Mouse (Mus musculus) retina, postnatal 7 days (tissue): ENCODE measurements at regions not wholly inside any gene's neighbourhood (a gene's known extent, or its start where the extent isn't known, plus 50 kb on each side); places are given as distances from the start of the nearest gene placed in this dataset.

Experiments used
- DNase-seq: peaks from one replicate; pipeline ENCODE4 v3.0.0-alpha.2; 2012; ENCODE audit warnings: low read depth, low spot score

DNA sequence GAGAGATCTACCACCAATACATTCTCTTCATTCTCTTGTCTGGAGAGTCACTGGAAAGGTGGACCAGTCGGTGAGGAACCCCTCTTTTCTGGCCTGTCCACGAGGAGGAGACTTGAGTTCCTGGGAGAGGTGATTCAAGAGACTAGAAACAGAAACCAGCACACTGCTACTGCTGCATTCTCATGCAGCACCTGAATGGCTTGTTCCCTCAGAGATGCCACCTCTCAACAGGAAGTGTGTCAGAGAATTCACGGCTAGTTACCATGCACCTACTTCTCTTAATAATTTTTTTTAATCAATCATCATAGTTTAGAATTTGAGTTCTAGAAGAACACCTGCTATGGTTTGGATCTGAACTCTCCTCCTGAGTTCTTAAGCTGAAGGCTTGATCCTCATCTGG is 52.0 kb upstream of the Dynlrb2 start:
- DNase-seq: no peak

DNA sequence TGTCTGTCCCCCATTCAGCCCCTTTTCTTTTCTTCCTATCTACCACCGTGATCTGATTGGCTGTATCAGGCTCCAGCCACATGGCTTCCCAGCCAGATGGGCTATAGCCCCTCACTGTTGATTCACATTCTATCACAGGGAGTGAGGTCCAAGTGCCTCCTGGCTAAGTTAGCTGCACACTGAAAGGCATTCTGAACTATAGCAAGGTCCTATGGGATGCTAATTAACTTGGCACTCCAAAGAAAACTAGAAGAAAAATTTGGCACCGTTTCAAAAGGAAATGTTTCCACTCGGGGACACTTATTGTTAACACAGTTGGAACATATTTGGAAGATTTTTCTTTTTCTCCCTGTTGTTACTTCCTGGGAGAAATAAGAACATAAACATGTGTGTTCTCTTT is 53.4 kb upstream of the Dynlrb2 start:
- DNase-seq: no peak

DNA sequence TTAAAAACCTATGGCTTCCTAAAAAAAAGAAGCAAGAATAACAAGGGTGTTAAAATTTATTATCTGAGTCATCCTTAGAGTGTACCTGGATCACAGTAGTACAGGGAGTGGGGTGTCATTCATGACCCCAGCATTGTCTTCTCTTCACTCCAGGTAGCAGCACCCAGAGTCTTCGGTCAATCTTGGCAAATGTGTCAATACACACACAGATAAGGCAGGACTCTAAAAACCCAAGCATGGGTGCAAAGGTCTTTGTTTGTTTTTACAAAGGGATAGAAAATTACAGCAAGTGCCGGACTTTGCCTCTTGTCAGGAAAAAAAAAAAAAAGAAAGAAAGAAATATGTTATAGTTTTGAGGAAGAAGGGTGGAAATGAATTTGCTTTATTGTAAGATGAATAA is 57.3 kb upstream of the Dynlrb2 start:
- DNase-seq: no peak

DNA sequence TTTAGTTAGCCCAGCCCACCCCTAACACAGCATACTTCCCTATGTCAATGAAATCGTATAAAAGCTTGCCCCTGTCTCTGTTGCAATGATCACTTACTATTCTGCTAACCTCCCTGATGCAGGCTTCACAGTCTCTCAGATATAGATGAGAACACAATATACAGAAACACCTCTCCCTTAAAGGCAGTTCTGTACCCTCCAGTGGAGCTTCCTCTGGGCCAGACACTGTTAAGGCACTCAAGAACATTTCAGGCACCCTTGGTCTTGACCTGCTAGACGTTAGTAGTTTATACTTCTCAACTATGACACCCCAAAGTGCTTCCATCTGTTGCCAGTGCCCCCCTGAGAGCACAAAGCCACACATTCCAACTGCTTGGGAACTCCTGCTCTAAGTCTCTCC is 61.9 kb upstream of the Dynlrb2 start:
- no peak for DNase-seq

DNA sequence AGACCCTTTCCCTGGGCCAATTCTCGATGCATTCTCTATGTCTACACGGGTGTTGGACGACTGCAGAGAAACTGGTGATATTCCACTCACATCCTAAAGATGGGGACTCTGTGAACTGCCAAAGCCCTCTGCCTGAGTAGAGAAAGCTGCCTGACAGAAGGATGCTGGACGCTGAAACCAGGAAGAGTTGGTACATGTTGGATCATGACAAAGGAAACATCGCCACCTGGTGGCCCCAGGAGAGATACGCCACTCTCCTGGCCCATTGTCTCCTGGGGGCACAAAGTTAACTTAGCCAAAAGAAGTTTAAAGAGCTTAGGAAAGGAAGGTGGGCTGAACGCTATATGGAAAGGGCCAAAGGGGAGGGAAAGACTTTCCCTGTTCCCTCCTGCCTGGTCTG is 65.9 kb upstream of the Dynlrb2 start:
- DNase-seq: peak; percentile 63

DNA sequence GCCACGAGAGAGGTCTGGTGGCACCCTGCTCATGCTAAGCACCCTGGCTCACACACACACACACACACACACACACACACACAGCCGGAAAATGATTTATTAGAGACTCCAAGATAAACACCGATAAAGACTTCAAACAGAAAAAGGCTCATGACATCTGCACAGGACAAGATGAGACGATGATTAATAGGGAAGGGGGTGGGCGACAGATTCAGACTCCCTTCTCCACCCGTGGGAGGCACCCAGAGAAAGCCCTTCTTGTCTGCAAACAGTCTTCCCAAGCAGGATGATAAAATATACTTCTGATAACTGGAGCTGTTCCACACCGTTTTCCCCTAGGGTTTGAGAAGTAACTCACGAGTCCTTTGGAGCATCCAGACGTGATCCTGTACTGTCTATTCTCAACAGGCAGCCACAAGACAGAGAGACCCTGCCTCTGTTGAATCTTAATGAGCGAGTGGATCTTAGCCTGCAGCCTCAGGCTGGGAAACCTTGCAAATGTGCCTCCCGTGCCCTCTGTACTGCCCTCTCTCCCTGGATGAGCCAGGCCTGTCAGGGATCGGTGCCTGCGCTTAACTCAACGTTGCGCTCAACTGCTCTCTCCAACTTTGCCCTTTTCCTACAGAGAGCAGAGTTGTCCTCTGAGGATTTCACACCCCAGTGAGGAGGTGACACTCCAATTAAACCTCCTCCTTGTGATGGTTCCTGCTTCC is 69.3 kb upstream of the Dynlrb2 start:
- DNase-seq: no peak

DNA sequence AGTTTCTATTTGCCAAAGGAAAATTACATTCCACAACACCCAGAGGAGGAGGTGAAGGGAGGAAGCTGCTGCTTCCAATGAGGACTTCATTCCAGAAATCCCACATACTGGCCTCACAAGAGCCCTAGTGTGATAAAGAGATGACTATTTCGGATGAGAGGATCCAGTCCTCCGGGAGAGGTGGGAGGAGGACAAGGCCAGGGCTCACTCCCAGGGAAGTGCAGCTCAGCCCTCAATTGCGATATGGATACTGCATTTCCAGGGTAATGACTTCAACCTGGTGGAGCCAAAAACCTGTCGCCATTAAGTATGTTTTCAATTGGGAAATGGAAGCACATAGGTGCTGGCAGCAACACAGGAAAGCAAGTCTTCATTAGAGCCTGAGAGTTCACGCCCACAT is 74.7 kb upstream of the Dynlrb2 start:
- DNase-seq: no peak

DNA sequence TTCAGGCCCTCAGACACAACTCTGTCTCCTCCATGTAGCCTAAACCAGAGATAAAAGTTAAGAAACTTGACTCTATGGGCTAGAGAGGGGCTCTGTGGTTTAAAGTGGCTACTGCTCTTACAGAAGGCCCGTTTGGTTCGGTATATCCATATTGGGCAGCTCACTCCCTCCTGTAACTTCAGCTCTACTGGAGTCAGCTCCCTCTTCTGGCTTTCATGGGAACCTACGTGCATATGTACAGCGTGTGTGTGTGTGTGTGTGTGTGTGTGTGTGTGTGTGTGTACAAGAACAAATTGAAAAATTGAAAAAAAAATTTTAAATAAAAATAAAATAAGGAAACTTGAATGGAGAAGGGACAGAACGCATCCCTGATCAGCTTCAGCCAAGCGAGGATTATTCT is 75.1 kb upstream of the Dynlrb2 start:
- DNase-seq: no peak

DNA sequence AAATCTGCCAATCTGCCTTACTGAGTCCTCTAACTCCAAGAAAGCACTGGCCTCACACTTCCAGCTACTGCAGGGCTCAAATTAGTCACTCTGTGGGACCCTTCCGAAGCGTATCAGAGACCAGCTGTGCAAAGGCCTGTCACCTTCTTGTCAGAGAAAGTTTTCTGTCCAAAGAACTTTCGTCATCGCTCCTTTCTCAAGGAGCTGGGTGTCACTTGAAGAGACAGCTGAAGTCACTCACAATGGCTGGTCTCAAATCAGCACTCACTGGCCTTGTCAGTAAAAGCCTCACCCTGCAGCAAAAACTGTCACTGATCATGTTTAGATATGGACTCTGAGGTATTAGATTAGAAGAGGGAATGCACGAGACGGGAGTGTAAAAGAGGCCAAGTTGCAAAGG is 81.9 kb upstream of the Dynlrb2 start:
- no peak for DNase-seq

DNA sequence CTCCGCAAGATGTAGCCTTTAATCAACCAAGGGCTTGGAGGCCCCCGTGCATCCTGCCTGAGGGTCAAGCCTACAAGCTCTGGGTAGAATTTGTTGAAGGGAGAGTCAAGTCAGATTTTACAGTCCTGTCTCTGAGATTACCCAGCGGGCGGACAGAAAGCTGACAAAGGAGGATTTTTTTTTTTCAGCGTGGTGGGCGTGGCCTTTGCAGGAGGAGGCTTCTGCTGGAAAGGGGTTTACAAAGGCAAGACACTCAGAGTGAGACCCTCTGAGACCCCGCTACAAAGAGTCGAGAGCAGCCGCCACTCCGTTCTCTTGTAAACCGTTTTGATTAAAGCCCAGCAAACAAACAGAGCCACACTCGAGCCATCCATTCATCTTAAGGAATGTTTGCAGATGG is 92.1 kb upstream of the Dynlrb2 start:
- no peak for DNase-seq

DNA sequence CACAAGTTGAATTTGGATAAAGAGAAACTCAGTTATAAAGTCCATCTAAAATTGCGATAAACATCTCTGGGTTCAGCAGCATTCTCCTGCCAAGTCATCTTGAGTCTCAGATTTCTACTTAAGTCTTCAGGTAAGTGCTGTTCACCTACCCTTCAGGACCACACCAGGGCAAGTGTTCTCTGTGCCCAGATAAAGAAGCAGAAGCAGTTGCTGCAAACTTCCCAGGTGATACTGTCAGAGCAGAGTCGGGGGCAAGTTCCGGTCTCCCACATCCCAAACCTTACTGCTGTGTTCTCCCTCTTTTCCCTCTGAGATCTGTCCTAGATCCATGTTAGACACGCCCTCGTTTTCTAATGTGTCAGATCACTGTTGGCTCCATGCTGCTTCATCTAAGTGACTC is 94.7 kb upstream of the Dynlrb2 start:
- DNase-seq: no peak

DNA sequence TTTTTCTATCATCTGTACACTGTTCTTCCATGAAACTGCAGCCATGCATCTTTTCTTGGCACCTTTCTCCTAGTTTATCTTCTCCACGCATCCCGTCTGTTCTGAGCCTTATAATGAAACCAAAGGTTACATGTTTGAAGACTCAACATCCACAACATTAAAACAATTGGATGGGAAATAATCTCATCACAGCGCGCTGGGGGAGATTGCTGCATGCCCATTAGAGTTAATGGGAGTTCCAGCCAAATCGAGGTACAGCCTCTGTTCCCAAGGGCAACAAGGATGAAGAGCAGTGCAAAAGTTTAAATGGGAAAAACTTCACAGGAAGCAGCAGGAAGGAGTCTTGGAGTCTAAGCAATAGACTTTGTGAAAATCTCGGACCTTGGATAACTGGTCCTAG is 95.8 kb upstream of the Dynlrb2 start:
- no peak for DNase-seq

DNA sequence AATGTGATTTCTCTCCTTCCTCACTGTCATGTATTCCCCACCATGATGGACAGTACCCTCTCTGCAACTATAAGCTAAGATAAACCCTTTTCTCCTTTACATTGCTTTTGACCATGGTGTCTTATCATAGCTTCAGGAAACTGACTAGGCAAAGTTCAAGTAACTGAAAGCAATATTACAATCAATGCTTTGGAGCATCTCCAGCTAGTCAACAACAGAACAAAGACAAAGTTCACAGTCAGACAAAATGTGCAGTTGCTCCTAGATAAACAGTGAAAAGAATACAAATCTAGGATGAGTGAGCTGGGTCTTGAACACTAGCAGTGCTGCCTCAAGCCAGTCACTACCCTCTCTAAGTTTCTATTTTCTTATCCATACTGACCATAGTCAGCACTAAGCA is 100.2 kb upstream of the Dynlrb2 start:
- no peak for DNase-seq

DNA sequence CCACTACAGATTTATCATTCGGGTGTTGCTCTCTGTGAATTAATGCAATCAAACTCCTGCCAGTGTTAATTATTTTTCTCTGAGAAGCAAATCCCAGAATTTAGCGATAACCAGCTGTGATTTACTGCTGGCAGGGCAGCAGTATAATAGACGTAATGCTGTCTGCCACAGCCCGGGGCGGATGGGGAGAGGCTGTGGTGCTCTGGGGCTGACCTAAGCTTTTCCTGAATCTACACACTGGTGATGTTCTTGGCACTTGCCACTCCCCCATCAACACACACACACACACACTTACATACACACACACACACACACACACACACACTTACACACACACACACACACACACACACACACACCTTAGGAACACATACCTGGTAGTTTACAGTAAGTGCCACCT is 101.4 kb upstream of the Dynlrb2 start:
- no peak for DNase-seq

DNA sequence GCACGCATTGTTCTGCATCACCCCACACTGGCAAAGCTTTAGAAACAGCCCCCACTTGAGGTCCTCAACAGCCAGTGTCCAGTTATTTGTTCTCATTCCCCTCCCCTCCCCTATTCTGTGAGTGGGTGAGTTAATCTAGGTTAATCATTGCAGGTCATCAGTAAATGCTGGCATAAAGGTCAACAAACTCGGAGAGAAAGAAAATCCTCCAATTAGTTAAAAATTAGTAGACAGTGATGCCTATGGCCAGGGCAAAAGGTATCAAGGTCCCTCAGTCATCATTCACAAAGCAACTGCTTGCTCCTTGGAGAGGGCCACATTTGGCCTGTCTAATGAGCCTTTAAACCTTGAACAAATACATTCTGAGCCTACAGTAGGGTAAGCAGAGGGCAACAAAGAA is 105.3 kb upstream of the Dynlrb2 start:
- no peak for DNase-seq

DNA sequence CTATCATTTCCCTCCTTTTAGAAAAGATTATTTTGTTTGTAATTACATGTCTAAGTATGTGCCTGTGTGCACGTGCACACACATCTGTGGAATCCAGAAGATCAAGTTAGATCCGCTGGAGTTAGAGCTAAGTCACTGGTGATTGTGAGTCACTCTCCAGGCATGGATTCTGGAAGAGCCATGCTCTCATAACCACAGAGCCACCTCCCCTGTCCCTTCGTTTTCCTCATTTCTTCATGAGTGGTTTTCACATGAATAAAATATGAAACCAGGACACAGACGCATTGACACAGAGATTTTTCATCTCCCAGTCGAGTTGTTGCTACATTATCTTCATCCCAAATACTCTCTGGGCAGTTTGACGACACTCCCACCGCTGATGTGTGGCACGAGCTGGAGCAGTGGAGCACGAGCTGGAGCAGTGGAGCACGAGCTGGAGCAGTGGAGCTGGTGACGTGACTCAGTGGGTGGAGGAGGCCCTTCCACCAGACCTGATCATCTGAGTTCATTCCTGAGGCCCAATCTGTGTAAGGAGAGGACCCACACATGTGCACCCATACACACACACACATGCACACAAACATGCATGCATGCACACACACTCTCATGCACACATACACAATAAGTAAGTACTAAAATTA is 106.1 kb upstream of the Dynlrb2 start:
- DNase-seq: no peak

DNA sequence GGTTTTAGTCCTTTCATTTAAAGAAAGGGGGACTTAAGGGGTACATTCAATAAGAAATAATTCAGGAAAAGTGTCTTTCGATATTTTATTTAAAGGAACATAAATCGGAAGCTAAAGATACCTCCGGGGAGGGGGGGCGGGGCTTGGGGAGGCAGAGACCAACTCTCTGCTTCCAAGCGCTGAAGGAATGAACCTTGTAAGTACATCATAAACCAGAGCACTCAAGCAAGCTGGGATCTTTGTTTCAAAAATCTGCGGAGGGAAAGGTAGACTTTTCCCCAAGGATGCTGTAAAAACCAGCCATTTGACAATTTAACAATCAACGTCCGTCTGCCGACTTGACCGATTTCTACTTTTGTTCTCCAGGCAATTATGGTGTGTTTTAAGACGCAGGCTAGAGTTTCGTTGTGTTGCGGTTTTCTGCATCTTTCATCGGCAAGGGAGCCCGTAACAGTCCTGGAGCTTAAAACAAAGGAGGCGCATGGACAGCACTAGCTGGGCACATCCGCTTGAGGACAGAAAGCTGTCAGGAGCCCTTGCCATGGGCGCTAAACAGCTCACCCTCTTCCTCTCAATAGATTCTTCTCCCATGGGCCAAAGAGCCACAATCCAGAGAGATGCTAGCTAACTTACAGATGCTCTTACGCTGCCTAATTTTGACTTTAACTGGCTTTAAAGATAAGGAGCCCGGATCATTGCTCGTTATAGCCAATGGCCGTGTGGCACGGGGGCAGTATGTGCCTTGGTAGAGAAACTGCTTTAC is 119.4 kb upstream of the Dynlrb2 start:
- no peak for DNase-seq

DNA sequence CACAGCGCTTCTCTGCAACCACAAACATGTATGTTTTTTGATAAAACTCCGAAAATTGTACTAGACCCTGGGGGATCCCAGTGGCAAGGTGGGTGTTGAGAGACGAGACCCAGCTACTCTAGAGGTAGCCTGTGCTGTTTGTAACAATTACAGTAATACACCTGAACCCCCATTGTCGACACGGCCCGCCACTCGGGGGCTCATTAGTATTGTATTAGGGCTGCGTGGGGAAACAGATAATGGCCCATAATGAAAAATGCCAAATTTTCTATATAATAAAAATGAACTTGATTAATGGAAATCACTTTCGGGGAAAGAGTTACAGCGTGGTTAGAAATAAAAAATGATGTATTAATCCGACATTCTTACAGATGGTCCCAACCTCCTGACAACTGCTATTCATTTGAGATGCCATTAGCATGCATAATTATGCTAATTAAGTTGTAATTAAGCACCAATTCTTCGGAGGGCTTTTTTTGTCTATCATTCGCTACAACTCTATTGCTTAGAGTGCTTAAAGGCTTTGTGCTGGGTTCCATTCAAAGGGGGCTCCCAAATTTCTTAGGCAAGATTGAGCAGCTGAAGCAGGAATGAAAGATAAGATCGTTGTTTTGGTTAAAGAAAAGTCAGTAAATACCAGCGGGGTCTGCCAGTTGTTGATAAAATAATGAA is 120.2 kb upstream of the Dynlrb2 start:
- no peak for DNase-seq

DNA sequence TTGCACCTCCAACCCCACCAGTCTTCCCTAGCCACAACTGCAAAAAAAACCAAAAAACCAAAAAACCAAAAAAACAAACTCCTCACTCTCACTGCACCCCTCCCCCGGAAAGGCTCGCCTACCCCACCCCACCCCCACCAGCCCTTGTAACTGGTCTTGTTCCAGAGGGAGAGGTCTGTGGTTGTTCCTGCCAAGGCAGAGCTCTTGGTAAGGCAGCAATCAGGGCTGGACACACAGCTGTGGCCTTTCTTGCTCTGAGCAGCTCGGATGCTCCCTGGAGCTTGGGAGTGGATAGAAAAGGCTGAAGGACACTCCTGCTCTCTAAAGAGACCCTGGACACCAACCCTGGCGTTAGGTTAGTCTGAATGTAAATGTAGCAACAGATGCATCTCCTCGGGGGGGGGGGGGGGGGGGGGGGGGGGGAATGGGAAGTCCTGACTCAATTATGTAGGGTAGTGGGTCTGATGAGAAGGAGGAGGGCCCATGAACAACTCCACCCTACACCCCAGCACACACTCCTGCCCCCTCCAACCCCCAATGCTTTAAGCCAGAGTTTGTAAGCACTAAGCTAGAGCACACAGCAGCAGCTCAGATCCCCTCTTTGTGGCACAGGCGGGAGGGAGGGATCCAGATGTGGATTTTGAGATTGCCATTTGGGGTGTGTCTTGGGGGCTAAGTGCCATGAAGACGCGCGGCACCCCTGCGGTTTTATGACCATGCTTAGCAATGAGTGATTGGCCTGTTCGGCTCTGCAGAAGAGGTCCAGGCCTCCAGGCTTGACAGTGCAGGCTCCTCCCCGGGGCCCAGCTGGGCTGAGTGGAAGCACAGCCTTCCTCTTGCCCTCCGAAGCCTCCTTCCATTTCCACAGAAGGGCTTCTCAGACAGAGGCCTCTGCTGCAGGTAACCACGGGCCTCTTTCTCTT is 121.0 kb upstream of the Dynlrb2 start:
- DNase-seq: no peak

DNA sequence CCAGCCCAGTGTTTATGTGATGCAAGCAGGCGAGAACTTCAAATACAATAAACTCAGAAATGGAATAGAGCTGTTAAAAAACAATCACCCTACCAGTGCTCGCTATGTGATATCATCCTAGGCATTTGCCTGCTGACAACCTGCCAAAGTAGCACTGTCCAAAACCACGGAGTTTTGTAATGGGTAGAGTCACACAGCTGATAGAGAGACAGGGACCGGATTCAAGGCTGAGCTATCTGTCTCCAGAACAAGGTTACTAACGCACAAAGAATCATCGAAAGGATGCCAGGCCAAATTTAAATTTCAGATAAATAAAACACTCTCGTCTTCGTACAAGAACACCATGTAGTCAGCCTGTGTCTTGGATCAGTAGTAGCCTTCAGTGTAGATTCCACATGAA is 121.7 kb upstream of the Dynlrb2 start:
- no peak for DNase-seq

DNA sequence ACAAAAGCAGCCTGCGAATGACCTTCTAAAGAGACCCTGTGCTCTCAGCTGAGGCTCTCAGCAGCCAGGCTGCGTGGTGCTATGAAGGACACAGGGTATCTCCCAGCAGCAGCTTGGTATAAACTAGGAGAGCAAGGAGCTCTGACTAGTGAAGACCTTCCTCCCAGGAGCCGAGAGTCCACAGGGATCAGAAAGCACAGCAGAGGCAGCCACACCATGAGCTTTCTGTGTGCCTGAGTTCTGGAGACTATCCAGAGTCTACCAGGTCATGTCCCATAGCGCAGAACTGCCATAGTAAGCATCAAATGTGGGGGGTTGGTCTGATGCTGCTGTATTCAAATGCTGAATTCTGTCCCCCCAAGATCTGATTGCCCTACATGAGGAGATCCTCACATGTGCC is 124.2 kb upstream of the Dynlrb2 start:
- no peak for DNase-seq
